Mouse (Mus musculus): ENCODE results near the gene Larp1. TPM values are rescaled to one million over a fixed set of nuclear protein-coding genes. Genes with fewer than 3 reads are reported as not detected.

The Larp1 gene
- polyA plus RNA-seq, 1 experiment from 2014 or later = 21.6 TPM

GRCm38 (mm10) chr11:58100006-58100405 is 91.1 kb downstream of the Larp1 start:
- ATAC-seq (ENCODE audit: low read depth) (no peak), DNase-seq (no peak)
- Histone ChIP-seq H3K4me1 (replicated peaks) (peaks cover 23% of the 10 kb centered on the region), H3K4me2 (no peak overlapping the region), H3K27ac (no peak overlapping the region), H3K9me3 (replicated peaks) (no peaks in the 10 kb centered on the region), H3K27me3 (peaks cover 42% of the 10 kb centered on the region), H3K36me3 (no peaks in the 10 kb centered on the region), H3K4me3 (replicated peaks) (no peak overlapping the region), H3K9ac (no peak overlapping the region)
- WGBS (ENCODE audit: insufficient replicate concordance) = 86% methylated on average over 2 of the region's 2 CpGs

- Histone ChIP-seq H3K27me3 (peaks cover 30% of the 10 kb centered on the region), H3K4me3 (replicated peaks) (no peak overlapping the region), H3K36me3 (no peaks in the 10 kb centered on the region), H3K9me3 (replicated peaks) (no peaks in the 10 kb centered on the region), H3K4me2 (no peak overlapping the region), H3K4me1 (replicated peaks) (peaks cover 35% of the 10 kb centered on the region), H3K9ac (no peak overlapping the region), H3K27ac (no peak overlapping the region)
- 65% methylated on average over 4 of the region's 4 CpGs for WGBS (ENCODE audit: insufficient replicate concordance)
- ATAC-seq (ENCODE audit: low read depth) (no peak), DNase-seq (no peak)
Observed at GRCm38 (mm10) chr11:58101194-58101720, 92.4 kb downstream of the Larp1 start.

GRCm38 (mm10) chr11:58102146-58102545 is 93.3 kb downstream of the Larp1 start:
- Histone ChIP-seq H3K4me1 (replicated peaks) (peaks cover 35% of the 10 kb centered on the region), H3K36me3 (no peaks in the 10 kb centered on the region), H3K27me3 (peaks cover 21% of the 10 kb centered on the region), H3K9ac (no peak overlapping the region), H3K9me3 (replicated peaks) (no peaks in the 10 kb centered on the region), H3K4me3 (replicated peaks) (no peak overlapping the region), H3K27ac (no peak overlapping the region), H3K4me2 (no peak overlapping the region)
- ATAC-seq (ENCODE audit: low read depth) (no peak), DNase-seq (no peak)
- whole genome bisulfite sequencing (ENCODE audit: insufficient replicate concordance) = 73% methylated on average over 3 of the region's 3 CpGs

- WGBS (ENCODE audit: insufficient replicate concordance) = 78% methylated on average over 9 of the region's 9 CpGs
- H3K4me3 ChIP-seq (replicated peaks) = peak overlapping the region; percentile 83; the same call in 1 of the 2 replicates
- H3K4me1 ChIP-seq (replicated peaks) = peaks cover 35% of the 10 kb centered on the region
- H3K9ac ChIP-seq = peak overlapping the region; percentile 93
- H3K36me3 ChIP-seq = no peaks in the 10 kb centered on the region
- no peak for DNase-seq
- H3K9me3 ChIP-seq (replicated peaks) = no peaks in the 10 kb centered on the region
- H3K27me3 ChIP-seq = peaks cover 15% of the 10 kb centered on the region
- no peak for ATAC-seq (ENCODE audit: low read depth)
- peak overlapping the region; percentile 35 for H3K27ac ChIP-seq
- peak overlapping the region; percentile 84 for H3K4me2 ChIP-seq
Observed at GRCm38 (mm10) chr11:58102581-58103343, 93.9 kb downstream of the Larp1 start.

GRCm38 (mm10) chr11:58103344-58103653 is 94.4 kb downstream of the Larp1 start:
- H3K27me3 ChIP-seq = peaks cover 10% of the 10 kb centered on the region; the same call in 1 of the 2 replicates
- DNase-seq (no peak), ATAC-seq (ENCODE audit: low read depth) (0 out of 2 replicates have a peak, but pooled peaks have one; percentile 3)
- peak overlapping the region; percentile 35 for H3K27ac ChIP-seq
- 57% methylated on average over 13 of the region's 13 CpGs for WGBS (ENCODE audit: insufficient replicate concordance)
- H3K9me3 ChIP-seq (replicated peaks) = no peaks in the 10 kb centered on the region
- peaks cover 39% of the 10 kb centered on the region for H3K4me1 ChIP-seq (replicated peaks)
- H3K36me3 ChIP-seq = 0 out of 2 replicates have a peak, but pooled peaks cover under 1% of the 10 kb centered on the region
- peak overlapping the region; percentile 83 for H3K4me3 ChIP-seq (replicated peaks)
- H3K4me2 ChIP-seq = peak overlapping the region; percentile 84
- H3K9ac ChIP-seq = peak overlapping the region; percentile 93

GRCm38 (mm10) chr11:58103697-58104306 is 94.9 kb downstream of the Larp1 start, which contains the start of gene Cnot8:
TSS of gene Cnot8 (plus strand) at chr11:58104153.
- Histone ChIP-seq H3K4me2 (peak within 1 kb of the TSS; percentile 84), H3K27ac (peak within 1 kb of the TSS; percentile 90), H3K4me1 (replicated peaks) (peaks cover 39% of the 10 kb centered on the region), H3K9ac (peak within 1 kb of the TSS; percentile 93), H3K27me3 (0 out of 2 replicates have a peak, but pooled peaks cover 5% of the 10 kb centered on the region), H3K4me3 (replicated peaks) (peak within 1 kb of the TSS; percentile 83), H3K9me3 (replicated peaks) (no peaks in the 10 kb centered on the region), H3K36me3 (peaks cover 4% of the 10 kb centered on the region; the same call in 1 of the 2 replicates)
- ATAC-seq (ENCODE audit: low read depth) (peak; percentile 97), DNase-seq (peak; percentile 99)
- WGBS (ENCODE audit: insufficient replicate concordance) = under 1% methylated on average over 55 of the region's 55 CpGs

GRCm38 (mm10) chr11:58104351-58104791 is 95.5 kb downstream of the Larp1 start:
- no peaks in the 10 kb centered on the region for H3K9me3 ChIP-seq (replicated peaks)
- peak overlapping the region; percentile 93 for H3K9ac ChIP-seq
- H3K4me2 ChIP-seq = peak overlapping the region; percentile 84
- DNase-seq (no peak), ATAC-seq (ENCODE audit: low read depth) (peak; percentile 3)
- peak overlapping the region; percentile 90 for H3K27ac ChIP-seq
- under 1% methylated on average over 24 of the region's 24 CpGs for WGBS (ENCODE audit: insufficient replicate concordance)
- H3K4me3 ChIP-seq (replicated peaks) = peak overlapping the region; percentile 83
- H3K4me1 ChIP-seq (replicated peaks) = peaks cover 39% of the 10 kb centered on the region
- no peaks in the 10 kb centered on the region for H3K27me3 ChIP-seq
- H3K36me3 ChIP-seq = peaks cover 4% of the 10 kb centered on the region

GRCm38 (mm10) chr11:58107009-58107408 is 98.1 kb downstream of the Larp1 start:
- Histone ChIP-seq H3K4me3 (replicated peaks) (no peak overlapping the region), H3K4me1 (replicated peaks) (peaks cover 39% of the 10 kb centered on the region), H3K27me3 (no peaks in the 10 kb centered on the region), H3K4me2 (no peak overlapping the region), H3K36me3 (peaks cover 30% of the 10 kb centered on the region), H3K27ac (no peak overlapping the region), H3K9ac (no peak overlapping the region), H3K9me3 (replicated peaks) (no peaks in the 10 kb centered on the region)
- DNase-seq = no peak
- ATAC-seq (ENCODE audit: low read depth) = no peak
- WGBS (ENCODE audit: insufficient replicate concordance) = 67% methylated on average over 3 of the region's 3 CpGs

GRCm38 (mm10) chr11:58107664-58108337 is 98.9 kb downstream of the Larp1 start:
- Histone ChIP-seq H3K4me3 (replicated peaks) (no peak overlapping the region), H3K4me2 (no peak overlapping the region), H3K36me3 (peaks cover 38% of the 10 kb centered on the region), H3K27ac (no peak overlapping the region), H3K27me3 (no peaks in the 10 kb centered on the region), H3K4me1 (replicated peaks) (peaks cover 38% of the 10 kb centered on the region), H3K9me3 (replicated peaks) (no peaks in the 10 kb centered on the region), H3K9ac (no peak overlapping the region)
- WGBS (ENCODE audit: insufficient replicate concordance) = 74% methylated on average over 4 of the region's 4 CpGs
- no peak for DNase-seq
- no peak for ATAC-seq (ENCODE audit: low read depth)

Measured in liver, embryonic 13.5 days (tissue).